Mouse (Mus musculus): ENCODE measurements at regions not wholly inside any gene's neighbourhood (a gene's known extent, or its start where the extent isn't known, plus 50 kb on each side); places are given as distances from the start of the nearest gene placed in this dataset.

GRCm38 (mm10) chr13:111099252-111099651 is 155.6 kb upstream of the Actbl2 start:
- DNase-seq (ENCODE audit: extremely low read depth, insufficient read length, low spot score) = no peak

DNA sequence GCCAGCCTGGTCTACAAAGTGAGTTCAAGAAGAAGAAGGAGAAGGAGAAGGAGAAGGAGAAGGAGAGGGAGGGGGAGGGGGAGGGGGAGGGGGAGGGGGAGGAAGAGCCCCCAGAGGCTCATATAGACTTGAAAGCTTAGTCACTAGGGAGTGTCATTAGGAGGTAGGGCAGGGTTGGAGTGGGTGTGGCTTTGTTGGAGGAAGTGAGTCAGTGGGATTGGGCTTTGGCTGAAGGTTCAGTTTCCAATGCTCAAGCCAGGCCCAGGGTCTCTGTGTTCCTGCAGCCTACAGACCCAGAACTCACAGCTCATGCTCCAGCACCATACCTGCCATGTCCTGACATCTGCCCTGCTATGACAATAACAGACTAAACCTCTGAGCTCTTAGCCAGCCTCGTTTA is 154.4 kb upstream of the Actbl2 start:
- DNase-seq (ENCODE audit: extremely low read depth, insufficient read length, low spot score) = peak; percentile 5

- no peak for DNase-seq (ENCODE audit: extremely low read depth, insufficient read length, low spot score)
Measured at GRCm38 (mm10) chr13:111104567-111105219, 150.1 kb upstream of the Actbl2 start.

- DNase-seq (ENCODE audit: extremely low read depth, insufficient read length, low spot score) = no peak
Measured at GRCm38 (mm10) chr13:111131108-111131507, 123.7 kb upstream of the Actbl2 start.

- DNase-seq (ENCODE audit: extremely low read depth, insufficient read length, low spot score) = no peak
Measured at GRCm38 (mm10) chr13:111136392-111136791, 118.4 kb upstream of the Actbl2 start.

GRCm38 (mm10) chr13:111142757-111143420 is 111.9 kb upstream of the Actbl2 start:
- DNase-seq (ENCODE audit: extremely low read depth, insufficient read length, low spot score) = no peak

- DNase-seq (ENCODE audit: extremely low read depth, insufficient read length, low spot score) = no peak
Measured at GRCm38 (mm10) chr13:111144721-111145120, 110.1 kb upstream of the Actbl2 start.

DNA sequence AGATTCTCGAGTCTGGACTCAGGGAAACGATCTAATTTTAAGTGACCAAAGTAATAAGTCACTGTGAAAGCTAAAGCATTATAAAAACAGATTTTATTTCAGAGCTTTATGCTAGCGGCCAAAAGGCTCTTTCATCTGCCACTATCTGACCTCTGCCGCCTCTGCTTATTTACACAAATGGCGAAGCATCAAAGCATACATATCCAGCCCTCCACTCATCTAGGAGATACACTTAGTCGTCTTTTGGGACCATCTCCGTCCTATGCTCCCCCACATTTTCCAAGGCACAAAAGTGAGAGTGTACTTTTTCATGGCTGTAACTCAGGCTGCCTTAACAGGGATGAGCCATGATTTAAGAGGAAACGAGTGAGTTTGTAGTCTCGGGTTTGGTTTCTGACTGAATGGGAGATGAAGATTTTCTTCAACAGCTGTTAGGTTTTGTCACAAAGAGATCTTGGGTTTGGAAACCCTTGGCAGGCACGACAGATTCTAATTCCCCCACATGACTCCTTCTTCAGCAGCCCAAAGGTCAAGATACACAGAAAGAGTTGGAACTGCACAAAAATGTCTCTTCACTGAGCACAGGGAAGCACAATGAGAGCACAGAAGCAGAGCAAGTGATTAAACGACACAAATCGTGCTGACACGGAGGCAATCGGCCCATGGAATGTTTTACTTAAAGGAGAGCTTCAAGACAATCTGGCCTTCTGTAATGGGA is 96.7 kb upstream of the Actbl2 start:
- DNase-seq (ENCODE audit: extremely low read depth, insufficient read length, low spot score) = no peak

DNA sequence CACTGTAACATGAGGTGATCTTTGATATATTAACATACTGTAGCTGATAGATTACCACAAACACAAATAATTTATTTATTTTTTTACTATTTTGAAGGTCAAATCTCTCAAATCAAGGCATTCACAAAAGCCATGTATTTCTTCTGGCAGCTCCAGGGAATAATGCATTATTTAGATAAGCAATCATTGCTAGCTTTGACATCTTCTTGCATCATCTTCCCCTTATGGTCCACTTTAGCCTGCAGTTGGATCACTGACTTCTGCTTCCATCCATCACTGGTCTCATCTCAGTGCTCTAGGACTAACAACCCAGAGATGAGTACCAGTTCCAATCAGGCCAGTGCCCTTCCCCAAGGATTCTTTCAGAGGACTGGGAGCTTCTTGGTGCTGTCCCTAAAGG is 95.3 kb upstream of the Actbl2 start:
- DNase-seq (ENCODE audit: extremely low read depth, insufficient read length, low spot score) = no peak

DNA sequence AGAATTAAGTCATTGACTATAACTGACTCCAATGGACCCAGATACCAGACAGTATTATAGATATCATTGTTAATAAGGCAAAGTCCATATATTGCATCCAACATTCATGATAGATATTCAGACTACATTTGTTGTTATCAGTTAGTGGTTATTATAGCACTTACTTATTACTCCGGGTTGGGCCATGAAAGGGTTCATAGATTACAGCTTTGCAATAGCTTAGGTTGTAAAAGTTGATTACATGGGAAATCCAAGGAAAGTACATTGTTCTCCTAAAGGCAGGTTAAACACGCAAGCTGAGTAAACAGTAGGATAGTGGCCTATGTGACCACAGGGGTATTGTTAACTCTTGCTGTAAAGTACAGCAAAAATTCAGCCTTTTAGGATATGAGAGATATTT is 89.3 kb upstream of the Actbl2 start:
- no peak for DNase-seq (ENCODE audit: extremely low read depth, insufficient read length, low spot score)

- DNase-seq (ENCODE audit: extremely low read depth, insufficient read length, low spot score) = no peak
Measured at GRCm38 (mm10) chr13:111170269-111171165, 84.3 kb upstream of the Actbl2 start.

GRCm38 (mm10) chr13:111179186-111179585 is 75.6 kb upstream of the Actbl2 start:
- DNase-seq (ENCODE audit: extremely low read depth, insufficient read length, low spot score) = no peak

GRCm38 (mm10) chr13:111183293-111183692 is 71.5 kb upstream of the Actbl2 start:
- no peak for DNase-seq (ENCODE audit: extremely low read depth, insufficient read length, low spot score)

DNA sequence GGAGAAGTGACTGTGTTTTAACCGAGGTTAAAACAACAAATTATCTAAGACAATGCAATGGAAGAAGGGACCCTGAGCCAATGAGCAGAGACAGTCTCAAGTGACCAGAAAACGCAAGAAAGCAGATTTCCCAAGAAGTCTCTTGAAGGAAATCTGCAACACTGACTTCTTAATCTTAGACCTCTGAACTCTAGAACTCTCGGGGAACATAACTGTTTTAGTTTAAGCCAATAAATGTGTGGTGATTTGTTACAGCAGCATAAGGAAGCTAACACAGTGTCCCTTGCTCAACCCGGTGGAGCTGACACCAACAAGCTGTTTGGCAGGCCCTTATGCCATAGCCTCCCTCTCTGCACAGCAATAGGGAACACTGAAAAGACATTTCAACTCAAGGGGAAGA is 69.0 kb upstream of the Actbl2 start:
- no peak for DNase-seq (ENCODE audit: extremely low read depth, insufficient read length, low spot score)

DNA sequence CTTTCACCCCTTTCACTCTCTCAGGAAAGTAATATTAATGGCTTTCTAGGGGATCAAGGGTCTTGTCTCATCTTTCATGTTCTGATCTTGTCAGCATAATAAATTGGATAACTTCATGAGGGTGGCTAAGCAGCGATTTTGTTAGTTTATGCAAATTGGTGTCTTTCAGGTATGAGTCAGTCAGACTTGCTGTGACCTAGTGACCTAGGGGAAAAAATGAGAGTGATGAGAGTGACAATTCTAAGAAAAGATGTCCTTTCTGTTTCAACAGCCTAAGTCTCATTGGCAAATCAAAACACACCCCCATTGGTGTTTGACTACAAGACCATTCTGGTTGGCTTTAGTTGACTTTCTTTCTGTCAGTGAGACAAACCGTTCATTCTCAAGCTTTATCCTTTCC is 68.0 kb upstream of the Actbl2 start:
- no peak for DNase-seq (ENCODE audit: extremely low read depth, insufficient read length, low spot score)

DNA sequence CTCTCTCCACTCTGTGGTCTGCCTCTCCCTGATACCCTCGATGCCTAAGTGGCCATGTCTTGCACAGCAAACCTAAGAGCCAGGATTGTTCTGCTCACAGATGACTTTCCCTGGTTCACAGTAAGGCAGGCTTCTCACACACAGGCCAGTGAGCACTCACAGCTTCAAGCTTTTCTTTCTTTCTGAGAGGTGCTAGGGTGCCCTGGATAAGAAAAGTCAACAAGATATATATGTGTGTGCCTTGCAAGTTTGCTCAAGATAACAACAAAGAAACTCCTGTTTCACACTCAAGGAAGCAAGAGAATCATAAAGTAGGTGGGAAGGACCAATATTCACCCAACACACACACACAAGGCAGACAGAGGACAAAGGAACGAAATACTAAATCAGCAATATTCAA is 60.9 kb upstream of the Actbl2 start:
- no peak for DNase-seq (ENCODE audit: extremely low read depth, insufficient read length, low spot score)

- DNase-seq (ENCODE audit: extremely low read depth, insufficient read length, low spot score) = no peak
Measured at GRCm38 (mm10) chr13:111194337-111194736, 60.5 kb upstream of the Actbl2 start.

DNA sequence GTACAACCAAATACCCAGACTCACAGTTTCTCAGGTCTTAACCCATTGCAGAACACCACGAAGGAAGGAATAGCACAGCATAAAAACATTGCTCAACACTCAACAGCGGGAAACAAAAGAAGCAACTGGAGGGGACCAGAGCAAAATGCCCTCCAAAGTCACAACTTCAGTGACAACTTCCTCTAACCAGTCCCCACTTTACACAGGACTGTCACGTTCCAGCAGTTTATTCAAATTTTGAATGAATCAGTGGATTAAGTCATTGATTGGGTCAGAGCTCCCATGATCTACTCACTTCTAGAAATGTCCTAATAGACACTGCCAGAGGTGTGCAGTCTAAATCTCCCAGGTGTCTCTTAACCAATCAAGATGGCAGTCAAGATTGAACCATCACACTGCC is 53.3 kb upstream of the Actbl2 start:
- DNase-seq (ENCODE audit: extremely low read depth, insufficient read length, low spot score) = no peak

- DNase-seq (ENCODE audit: extremely low read depth, insufficient read length, low spot score) = no peak
Measured at GRCm38 (mm10) chr13:111204580-111205285, 50.1 kb upstream of the Actbl2 start.
